Mouse (Mus musculus) liver, postnatal 0 days (tissue): Measurements from ENCODE around the gene Cyp46a1.

Source experiments
- CTCF ChIP-seq: sonication (generic); IDR thresholded peaks from 2 replicates; pipeline ENCODE4 v1.5.1; 2016; ENCODE audit warnings: antibody characterized with exemption, low read depth
- EP300 ChIP-seq: IDR thresholded peaks from 2 replicates; pipeline ENCODE4 v1.6.1; 2016; ENCODE audit warnings: antibody characterized with exemption, low read depth, mild to moderate bottlenecking

GRCm38 (mm10) chr12:108372241-108372640 lies 38.1 kb downstream of the Cyp46a1 start:
- TF ChIP-seq CTCF (no peak), EP300 (no peak)
